Mouse (Mus musculus) C2C12 (cell line): ENCODE results near the gene Ces1g.

ENCODE experiments used
- CEBPB ChIP-seq: IDR thresholded peaks from one replicate; pipeline ENCODE4 v1.6.1; 2011; ENCODE audit warnings: low read depth, mild to moderate bottlenecking, control low read depth, moderate library complexity
- CTCF ChIP-seq: IDR thresholded peaks from one replicate; pipeline ENCODE4 v1.5.1; 2011; ENCODE audit not compliant: control insufficient read depth, insufficient read depth, insufficient read length
- MAX ChIP-seq: IDR thresholded peaks from one replicate; pipeline ENCODE4 v1.6.1; 2011; ENCODE audit warnings: mild to moderate bottlenecking, control low read depth
- MYOD1 ChIP-seq: IDR thresholded peaks from one replicate; pipeline ENCODE4 v1.6.1; 2011; ENCODE audit warnings: low read depth; ENCODE audit not compliant: control insufficient read depth, insufficient read length
- MYOG ChIP-seq: IDR thresholded peaks from one replicate; pipeline ENCODE4 v1.6.1; 2011; ENCODE audit not compliant: control insufficient read depth, insufficient read length; ENCODE audit errors: extremely low read depth
- USF1 ChIP-seq: IDR thresholded peaks from one replicate; pipeline ENCODE4 v1.6.1; 2011; ENCODE audit warnings: low read depth, mild to moderate bottlenecking, control low read depth, moderate library complexity

GRCm38 (mm10) chr8:93272686-93273085 is 64.4 kb downstream of the Ces1g start:
- TF ChIP-seq CTCF (no peak), USF1 (no peak), MAX (no peak), MYOG (no peak), MYOD1 (no peak), CEBPB (no peak)
